Mouse (Mus musculus): ENCODE data around the gene Mob3a. TPM values are rescaled to one million over a fixed set of nuclear protein-coding genes. Genes with fewer than 3 reads are reported as not detected.

The Mob3a gene
- polyA plus RNA-seq, 1 experiment from 2014 or later = 60.3 TPM

GRCm38 (mm10) chr10:80684214-80684613 is 17.6 kb downstream of the Mob3a start:
- H3K27ac ChIP-seq (ENCODE audit: low read depth, low read length) = no peak overlapping the region
- H3K9me3 ChIP-seq (ENCODE audit: control insufficient read depth, low read length) = no peaks in the 10 kb centered on the region
- no peak overlapping the region for H3K4me2 ChIP-seq (ENCODE audit: low read depth)
- ATAC-seq (ENCODE audit: insufficient read depth, low FRiP score, low TSS enrichment) (no peak), DNase-seq (ENCODE audit: low spot score) (peak; percentile 29)
- peaks cover 9% of the 10 kb centered on the region for H3K36me3 ChIP-seq (ENCODE audit: control insufficient read depth, insufficient read depth, low read length)
- no peaks in the 10 kb centered on the region for H3K27me3 ChIP-seq (ENCODE audit: control insufficient read depth, insufficient read depth, low read length)
- H3K4me3 ChIP-seq (ENCODE audit: low read depth, low read length) = no peak overlapping the region
- H3K9ac ChIP-seq (ENCODE audit: low read length) = no peak overlapping the region
- 57% methylated on average over 6 of the region's 6 CpGs for WGBS
- no peaks in the 10 kb centered on the region for H3K4me1 ChIP-seq (ENCODE audit: control insufficient read depth, insufficient read depth, low read length)

- H3K27ac ChIP-seq (ENCODE audit: low read depth, low read length) = no peak overlapping the region
- H3K9me3 ChIP-seq (ENCODE audit: control insufficient read depth, low read length) = no peaks in the 10 kb centered on the region
- H3K4me2 ChIP-seq (ENCODE audit: low read depth) = no peak overlapping the region
- H3K4me3 ChIP-seq (ENCODE audit: low read depth, low read length) = no peak overlapping the region
- 96% methylated on average over 1 of the region's 1 CpGs for WGBS
- H3K27me3 ChIP-seq (ENCODE audit: control insufficient read depth, insufficient read depth, low read length) = no peaks in the 10 kb centered on the region
- peaks cover 7% of the 10 kb centered on the region for H3K36me3 ChIP-seq (ENCODE audit: control insufficient read depth, insufficient read depth, low read length)
- H3K9ac ChIP-seq (ENCODE audit: low read length) = no peak overlapping the region
- DNase-seq (ENCODE audit: low spot score) (no peak), ATAC-seq (ENCODE audit: insufficient read depth, low FRiP score, low TSS enrichment) (no peak)
- no peaks in the 10 kb centered on the region for H3K4me1 ChIP-seq (ENCODE audit: control insufficient read depth, insufficient read depth, low read length)
Measured at GRCm38 (mm10) chr10:80683647-80684046, 18.1 kb downstream of the Mob3a start.

GRCm38 (mm10) chr10:80682003-80682402 is 19.8 kb downstream of the Mob3a start:
- H3K4me3 ChIP-seq (ENCODE audit: low read depth, low read length) = no peak overlapping the region
- H3K27me3 ChIP-seq (ENCODE audit: control insufficient read depth, insufficient read depth, low read length) = no peaks in the 10 kb centered on the region
- WGBS = 97% methylated on average over 6 of the region's 6 CpGs
- no peak for DNase-seq (ENCODE audit: low spot score)
- no peak overlapping the region for H3K9ac ChIP-seq (ENCODE audit: low read length)
- no peak overlapping the region for H3K27ac ChIP-seq (ENCODE audit: low read depth, low read length)
- no peaks in the 10 kb centered on the region for H3K9me3 ChIP-seq (ENCODE audit: control insufficient read depth, low read length)
- no peak for ATAC-seq (ENCODE audit: insufficient read depth, low FRiP score, low TSS enrichment)
- peaks cover 7% of the 10 kb centered on the region for H3K36me3 ChIP-seq (ENCODE audit: control insufficient read depth, insufficient read depth, low read length)
- H3K4me1 ChIP-seq (ENCODE audit: control insufficient read depth, insufficient read depth, low read length) = peaks cover 11% of the 10 kb centered on the region
- no peak overlapping the region for H3K4me2 ChIP-seq (ENCODE audit: low read depth)

GRCm38 (mm10) chr10:80680260-80680696 is 21.5 kb downstream of the Mob3a start:
- no peaks in the 10 kb centered on the region for H3K27me3 ChIP-seq (ENCODE audit: control insufficient read depth, insufficient read depth, low read length)
- WGBS = 81% methylated on average over 2 of the region's 2 CpGs
- no peaks in the 10 kb centered on the region for H3K9me3 ChIP-seq (ENCODE audit: control insufficient read depth, low read length)
- no peak overlapping the region for H3K27ac ChIP-seq (ENCODE audit: low read depth, low read length)
- no peak overlapping the region for H3K9ac ChIP-seq (ENCODE audit: low read length)
- peaks cover 5% of the 10 kb centered on the region; the same call in 1 of the 2 replicates for H3K36me3 ChIP-seq (ENCODE audit: control insufficient read depth, insufficient read depth, low read length)
- ATAC-seq (ENCODE audit: insufficient read depth, low FRiP score, low TSS enrichment) (no peak), DNase-seq (ENCODE audit: low spot score) (no peak)
- H3K4me2 ChIP-seq (ENCODE audit: low read depth) = no peak overlapping the region
- H3K4me3 ChIP-seq (ENCODE audit: low read depth, low read length) = no peak overlapping the region
- peaks cover 12% of the 10 kb centered on the region for H3K4me1 ChIP-seq (ENCODE audit: control insufficient read depth, insufficient read depth, low read length)

- ATAC-seq (ENCODE audit: insufficient read depth, low FRiP score, low TSS enrichment) (no peak), DNase-seq (ENCODE audit: low spot score) (no peak)
- H3K4me3 ChIP-seq (ENCODE audit: low read depth, low read length) = no peak overlapping the region
- no peaks in the 10 kb centered on the region for H3K9me3 ChIP-seq (ENCODE audit: control insufficient read depth, low read length)
- 69% methylated on average over 9 of the region's 9 CpGs for WGBS
- 0 out of 2 replicates have a peak, but pooled peaks cover 2% of the 10 kb centered on the region for H3K36me3 ChIP-seq (ENCODE audit: control insufficient read depth, insufficient read depth, low read length)
- peak overlapping the region; percentile 10; the same call in 1 of the 2 replicates for H3K4me2 ChIP-seq (ENCODE audit: low read depth)
- no peaks in the 10 kb centered on the region for H3K27me3 ChIP-seq (ENCODE audit: control insufficient read depth, insufficient read depth, low read length)
- no peak overlapping the region for H3K27ac ChIP-seq (ENCODE audit: low read depth, low read length)
- H3K4me1 ChIP-seq (ENCODE audit: control insufficient read depth, insufficient read depth, low read length) = peaks cover 18% of the 10 kb centered on the region
- H3K9ac ChIP-seq (ENCODE audit: low read length) = no peak overlapping the region
Measured at GRCm38 (mm10) chr10:80679556-80680259, 22.1 kb downstream of the Mob3a start.

- Histone ChIP-seq H3K4me1 (ENCODE audit: control insufficient read depth, insufficient read depth, low read length) (peaks cover 27% of the 10 kb centered on the region), H3K9ac (ENCODE audit: low read length) (no peak overlapping the region)
Measured at GRCm38 (mm10) chr10:80678601-80679377, 23.0 kb downstream of the Mob3a start.

GRCm38 (mm10) chr10:80677942-80678436 is 23.8 kb downstream of the Mob3a start, which contains the start of gene Mknk2:
Gene Mknk2, minus strand, starts transcription at chr10:80678112.
- Histone ChIP-seq H3K4me2 (ENCODE audit: low read depth) (peak within 1 kb of the TSS; percentile 86), H3K9me3 (ENCODE audit: control insufficient read depth, low read length) (no peaks in the 10 kb centered on the region), H3K9ac (ENCODE audit: low read length) (peak within 1 kb of the TSS; percentile 77), H3K36me3 (ENCODE audit: control insufficient read depth, insufficient read depth, low read length) (no peaks in the 10 kb centered on the region), H3K27ac (ENCODE audit: low read depth, low read length) (peak within 1 kb of the TSS; percentile 94), H3K27me3 (ENCODE audit: control insufficient read depth, insufficient read depth, low read length) (no peaks in the 10 kb centered on the region), H3K4me1 (ENCODE audit: control insufficient read depth, insufficient read depth, low read length) (peaks cover 29% of the 10 kb centered on the region), H3K4me3 (ENCODE audit: low read depth, low read length) (peak within 1 kb of the TSS; percentile 81)
- DNase-seq (ENCODE audit: low spot score) (no peak), ATAC-seq (ENCODE audit: insufficient read depth, low FRiP score, low TSS enrichment) (no peak)
- 41% methylated on average over 8 of the region's 8 CpGs for WGBS

More at GRCm38 (mm10) chr10:80678601-80679377, 23.0 kb downstream of the Mob3a start:
- Histone ChIP-seq H3K27me3 (ENCODE audit: control insufficient read depth, insufficient read depth, low read length) (no peaks in the 10 kb centered on the region), H3K4me3 (ENCODE audit: low read depth, low read length) (no peak overlapping the region), H3K27ac (ENCODE audit: low read depth, low read length) (0 out of 2 replicates have a peak overlapping the region, but pooled peaks have one; percentile 94), H3K4me2 (ENCODE audit: low read depth) (no peak overlapping the region), H3K36me3 (ENCODE audit: control insufficient read depth, insufficient read depth, low read length) (no peaks in the 10 kb centered on the region), H3K9me3 (ENCODE audit: control insufficient read depth, low read length) (no peaks in the 10 kb centered on the region)
- no peak for ATAC-seq (ENCODE audit: insufficient read depth, low FRiP score, low TSS enrichment)
- no peak for DNase-seq (ENCODE audit: low spot score)
- WGBS = 51% methylated on average over 9 of the region's 10 CpGs

GRCm38 (mm10) chr10:80677128-80677875 is 24.5 kb downstream of the Mob3a start:
- DNase-seq (ENCODE audit: low spot score) = no peak
- 44% methylated on average over 9 of the region's 9 CpGs for WGBS
- Histone ChIP-seq H3K4me3 (ENCODE audit: low read depth, low read length) (peak overlapping the region; percentile 81), H3K4me1 (ENCODE audit: control insufficient read depth, insufficient read depth, low read length) (peaks cover 29% of the 10 kb centered on the region), H3K4me2 (ENCODE audit: low read depth) (peak overlapping the region; percentile 86), H3K27me3 (ENCODE audit: control insufficient read depth, insufficient read depth, low read length) (no peaks in the 10 kb centered on the region), H3K36me3 (ENCODE audit: control insufficient read depth, insufficient read depth, low read length) (peaks cover 1% of the 10 kb centered on the region; the same call in 1 of the 2 replicates), H3K9me3 (ENCODE audit: control insufficient read depth, low read length) (no peaks in the 10 kb centered on the region), H3K9ac (ENCODE audit: low read length) (peak overlapping the region; percentile 77), H3K27ac (ENCODE audit: low read depth, low read length) (peak overlapping the region; percentile 94)
- no peak for ATAC-seq (ENCODE audit: insufficient read depth, low FRiP score, low TSS enrichment)
